Mouse (Mus musculus) lung, adult 2 months (tissue): ENCODE measurements around the gene Mrpl45.

ENCODE experiments used
- CTCF ChIP-seq: fragments of 200-500 bp; IDR thresholded peaks from 2 replicates; pipeline ENCODE4 v1.5.1; 2011; ENCODE audit warnings: mild to moderate bottlenecking, low read length, control low read depth; ENCODE audit not compliant: insufficient read depth
- POLR2A ChIP-seq: fragments of 200-500 bp; IDR thresholded peaks from 2 replicates; pipeline ENCODE4 v1.6.1; 2011; ENCODE audit warnings: low read depth, mild to moderate bottlenecking, control low read depth, low read length, borderline replicate concordance; ENCODE audit errors: extremely low read depth

- TF ChIP-seq CTCF = no peak
- TF ChIP-seq POLR2A = no peak
Measured at GRCm38 (mm10) chr11:97352935-97353597, 37.5 kb downstream of the Mrpl45 start.
